Mouse (Mus musculus) ES-E14 (cell line): ENCODE measurements around the gene Pik3ip1. TPM values are rescaled to one million over a fixed set of nuclear protein-coding genes. Genes with fewer than 3 reads are reported as not detected.

Source experiments
- DNase-seq: peaks from one replicate; pipeline ENCODE4 v3.0.0-alpha.2; 2013; ENCODE audit warnings: low read depth, low spot score
- H3K27ac ChIP-seq: 2 replicates; pipeline ENCODE4 v1.5.1; 2012; ENCODE audit warnings: low read depth, mild to moderate bottlenecking, low read length, moderate library complexity, mixed read lengths; ENCODE audit not compliant: poor library complexity, insufficient read depth, severe bottlenecking
- H3K36me3 ChIP-seq: 2 replicates; pipeline ENCODE4 v1.6.1; 2012; ENCODE audit warnings: mild to moderate bottlenecking, low read length, moderate library complexity, mixed read lengths; ENCODE audit not compliant: control insufficient read depth, poor library complexity, insufficient read depth, severe bottlenecking
- H3K4me1 ChIP-seq, 2 experiments: fragments of 150-350 bp in 1 of 2; sonication (generic) in 1 of 2; 2 replicates each; pipeline ENCODE4 v1.6.1; 2012; ENCODE audit warnings: low read length in 2 of 2, mild to moderate bottlenecking in 1 of 2, mixed read lengths in 1 of 2; ENCODE audit not compliant: control insufficient read depth in 2 of 2, insufficient read depth in 2 of 2, poor library complexity in 1 of 2
- H3K4me3 ChIP-seq, 2 experiments: fragments of 150-350 bp in 1 of 2; sonication (generic) in 1 of 2; 2 replicates each; pipeline ENCODE4 v1.5.1; 2012; ENCODE audit warnings: low read length in 2 of 2, low read depth in 1 of 2, mild to moderate bottlenecking in 1 of 2, mixed read lengths in 1 of 2; ENCODE audit not compliant: insufficient read depth in 1 of 2, poor library complexity in 1 of 2, severe bottlenecking in 1 of 2
- H3K9ac ChIP-seq: 2 replicates; pipeline ENCODE4 v1.6.1; 2012; ENCODE audit warnings: low read depth, mild to moderate bottlenecking, low read length, mixed read lengths; ENCODE audit not compliant: poor library complexity, insufficient read depth, severe bottlenecking
- H3K9me3 ChIP-seq: fragments of 150-350 bp; sonication (generic); 2 replicates; pipeline ENCODE4 v1.6.1; 2012; ENCODE audit warnings: low read depth, mild to moderate bottlenecking, low read length; ENCODE audit not compliant: control insufficient read depth, insufficient read depth
- CHD2 ChIP-seq: IDR thresholded peaks from 2 replicates; pipeline ENCODE4 v1.6.1; 2014; ENCODE audit warnings: mild to moderate bottlenecking, low read depth, low read length, inconsistent platforms
- HCFC1 ChIP-seq: IDR thresholded peaks from 2 replicates; pipeline ENCODE4 v1.6.1; 2012; ENCODE audit warnings: low read length, inconsistent platforms, borderline replicate concordance; ENCODE audit not compliant: insufficient read depth
- MAFK ChIP-seq: IDR thresholded peaks from 2 replicates; pipeline ENCODE4 v1.6.1; 2014; ENCODE audit warnings: mild to moderate bottlenecking, low read depth, low read length, inconsistent platforms; ENCODE audit not compliant: insufficient read depth
- ZC3H11A ChIP-seq: IDR thresholded peaks from 2 replicates; pipeline ENCODE4 v1.6.1; 2012; ENCODE audit warnings: low read depth, mild to moderate bottlenecking, inconsistent platforms, low read length, borderline replicate concordance
- ZNF384 ChIP-seq: IDR thresholded peaks from 2 replicates; pipeline ENCODE4 v1.6.1; 2012; ENCODE audit warnings: low read depth, low read length, inconsistent platforms
- in situ Hi-C, 2 experiments: fragments of 600-800 bp; cut with MboI; formaldehyde crosslinking; loops; one replicate each; pipeline ENCODE4 v1.15.1; 2025; ENCODE audit warnings: low sequenced_read_pairs in 2 of 2, inconsistent platforms in 1 of 2; ENCODE audit not compliant: unreplicated experiment in 2 of 2
- total RNA-seq: library from RNA; depleted of rRNA; stranded (reverse); fragments of 300-350 nt; gene quantifications from 2 replicates; pipeline ENCODE4 v1.2.3, GENCODE M21; 2012

Gene Pik3ip1
- total RNA-seq, 1 experiment = 8.5 TPM

DNA sequence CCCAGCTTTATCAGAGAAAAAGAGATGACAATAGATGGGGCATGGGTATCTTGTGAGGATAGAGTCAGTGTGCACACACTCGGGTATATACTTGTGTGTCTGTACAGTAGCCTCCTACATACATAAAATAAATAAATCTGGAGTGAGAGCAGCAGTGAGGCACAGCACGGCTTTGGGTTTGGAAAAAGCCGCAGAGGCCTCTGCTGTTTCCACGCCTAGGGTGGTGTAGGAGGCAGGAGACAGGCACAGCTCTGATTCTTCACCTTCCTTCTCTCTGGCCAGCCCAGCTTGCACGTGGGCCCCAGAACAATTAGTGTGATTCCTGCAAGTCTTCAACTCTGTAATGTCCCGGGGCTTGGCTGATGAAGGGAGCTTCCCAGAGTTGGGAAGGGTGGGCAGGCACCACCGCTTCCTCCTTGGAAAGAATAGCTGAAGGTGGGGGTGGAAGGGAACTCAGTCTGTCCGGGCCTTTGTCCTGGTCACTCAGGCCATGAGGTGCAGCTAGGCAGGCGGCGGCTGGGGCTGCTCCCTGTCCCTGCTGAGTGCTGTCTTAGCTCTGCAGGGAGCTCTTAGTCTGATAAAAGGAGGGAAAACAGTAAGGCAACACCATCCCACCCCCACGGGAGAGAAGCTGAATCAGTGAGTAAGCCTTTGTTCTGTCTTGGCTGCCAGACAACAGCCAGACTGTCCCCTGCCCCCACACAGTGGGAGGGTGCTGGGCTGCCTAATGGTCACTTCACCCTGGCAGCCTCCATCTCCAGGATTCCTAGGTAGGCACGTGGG, 7.2 kb downstream of the Pik3ip1 start:
- Histone ChIP-seq H3K9ac (peak overlapping the region; percentile 36; the same call in 1 of the 2 replicates), H3K27ac (peak overlapping the region; percentile 54), H3K4me3 (no peak overlapping the region), H3K36me3 (peaks cover 5% of the 10 kb centered on the region; the same call in 1 of the 2 replicates), H3K9me3 (no peaks in the 10 kb centered on the region), H3K4me1 (peaks cover 8 to 38% of the 10 kb centered on the region in 2 experiments)
- in situ Hi-C loops = no loop called here
- DNase-seq = no peak
- TF ChIP-seq ZC3H11A = no peak
- TF ChIP-seq HCFC1 = no peak
- TF ChIP-seq CHD2 = no peak
- no peak for TF ChIP-seq MAFK
- no peak for TF ChIP-seq ZNF384

DNA sequence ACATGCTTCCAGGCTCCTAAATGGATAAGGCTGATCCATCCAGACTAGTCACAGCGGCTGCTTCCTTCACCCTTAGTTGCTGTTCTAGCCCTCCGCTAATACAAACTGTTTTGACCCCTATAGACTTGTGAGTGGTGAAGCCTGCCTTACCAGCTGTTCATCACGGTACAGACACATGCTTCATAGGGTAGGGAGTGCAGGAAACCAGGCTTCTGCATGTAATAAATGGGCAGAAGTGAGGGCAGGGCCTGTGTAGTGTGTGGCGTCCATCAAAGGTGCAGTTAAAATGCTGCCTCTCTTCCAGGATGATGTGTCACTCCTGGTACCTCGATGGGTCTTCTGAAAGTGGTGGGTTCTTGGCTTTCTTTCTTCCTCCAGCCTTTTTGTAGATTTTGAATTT, 7.8 kb downstream of the Pik3ip1 start:
- no peak for TF ChIP-seq ZNF384
- no peak for TF ChIP-seq CHD2
- no peak for TF ChIP-seq ZC3H11A
- no peak for TF ChIP-seq HCFC1
- TF ChIP-seq MAFK = no peak
- H3K27ac ChIP-seq = peak overlapping the region; percentile 54; the same call in 1 of the 2 replicates
- no peak for DNase-seq
- no peak overlapping the region for H3K4me3 ChIP-seq
- H3K9me3 ChIP-seq = no peaks in the 10 kb centered on the region
- peaks cover 6 to 35% of the 10 kb centered on the region in 2 experiments for H3K4me1 ChIP-seq
- in situ Hi-C loops = no loop called here
- H3K36me3 ChIP-seq = peaks cover 10% of the 10 kb centered on the region; the same call in 1 of the 2 replicates
- no peak overlapping the region for H3K9ac ChIP-seq

DNA sequence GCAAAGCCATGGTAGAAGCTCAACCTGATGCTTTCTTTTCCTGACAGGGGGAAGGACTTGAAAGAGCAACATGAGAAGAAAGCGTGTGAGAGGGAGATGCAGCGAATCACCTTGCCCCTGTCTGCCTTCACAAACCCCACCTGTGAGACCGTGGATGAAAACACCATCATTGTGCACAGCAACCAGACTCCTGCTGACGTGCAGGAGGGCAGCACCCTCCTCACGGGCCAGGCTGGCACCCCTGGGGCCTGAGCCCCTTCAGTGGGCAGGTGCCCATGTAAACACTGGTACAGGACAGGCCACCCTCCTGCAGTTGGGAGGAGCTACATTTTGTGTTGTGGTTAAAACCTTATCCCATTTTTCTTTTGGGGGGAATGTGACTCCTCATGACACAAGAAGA, 11.3 kb downstream of the Pik3ip1 start:
- no peak for TF ChIP-seq ZNF384
- no peak for TF ChIP-seq ZC3H11A
- no peak for TF ChIP-seq CHD2
- no peak for TF ChIP-seq HCFC1
- no peak for TF ChIP-seq MAFK
- Histone ChIP-seq H3K4me1 (peaks cover 2 to 12% of the 10 kb centered on the region in 2 experiments; a peak in 2 of 4 replicates), H3K27ac (no peak overlapping the region), H3K9ac (no peak overlapping the region), H3K9me3 (no peaks in the 10 kb centered on the region), H3K36me3 (peaks cover 35% of the 10 kb centered on the region), H3K4me3 (no peak overlapping the region)
- DNase-seq = no peak
- in situ Hi-C loops = no loop called here

DNA sequence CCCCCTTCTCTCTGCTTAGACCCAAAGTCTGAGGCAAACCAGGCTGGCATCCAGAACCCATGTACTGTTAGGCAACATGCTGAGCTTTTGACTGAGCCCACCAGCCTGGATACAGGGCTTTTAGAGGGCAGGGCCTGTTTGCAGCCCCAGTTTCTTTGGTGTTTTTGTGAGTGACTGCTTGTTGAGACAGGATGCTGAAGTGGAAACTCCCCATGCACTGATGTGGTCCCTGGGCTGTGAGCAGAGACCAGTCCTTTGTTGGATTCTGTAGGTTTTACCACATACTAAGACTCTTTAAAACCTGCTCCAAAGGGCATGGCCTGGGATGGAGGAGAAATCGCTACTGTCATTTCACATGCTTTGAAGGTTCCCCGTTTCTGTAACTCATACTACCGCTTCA, 14.7 kb downstream of the Pik3ip1 start:
- peaks cover 6 to 15% of the 10 kb centered on the region in 2 experiments for H3K4me1 ChIP-seq
- TF ChIP-seq CHD2 = no peak
- no peak for TF ChIP-seq ZC3H11A
- TF ChIP-seq ZNF384 = no peak
- no peak for TF ChIP-seq MAFK
- TF ChIP-seq HCFC1 = no peak
- no peak for DNase-seq
- H3K9ac ChIP-seq = no peak overlapping the region
- H3K4me3 ChIP-seq = no peak overlapping the region
- no peaks in the 10 kb centered on the region for H3K9me3 ChIP-seq
- H3K27ac ChIP-seq = no peak overlapping the region
- in situ Hi-C loops = no loop called here
- H3K36me3 ChIP-seq = peaks cover 43% of the 10 kb centered on the region
